Mouse (Mus musculus) forebrain, embryonic 12.5 days (tissue): ENCODE results near the gene Gm8909. TPM values are rescaled to one million over a fixed set of nuclear protein-coding genes. Genes with fewer than 3 reads are reported as not detected.
"Not testable (repeated sequence)": the region's sequence is repeated elsewhere in the genome, so short reads cannot be mapped to it uniquely, and the experiment has no call there.

Experiments
- ATAC-seq: fragments of 200-750 bp; cut with Nextera tagmentation; 2 replicates; pipeline ENCODE4 v1.8.0; 2017; ENCODE audit warnings: moderate TSS enrichment; ENCODE audit not compliant: low FRiP score
- H3K27ac ChIP-seq: fragments of 300-500 bp; sonication (generic); 2 replicates; pipeline ENCODE4 v1.5.1; 2016; ENCODE audit warnings: mild to moderate bottlenecking
- H3K27me3 ChIP-seq: fragments of 300-500 bp; sonication (generic); 2 replicates; pipeline ENCODE4 v1.6.1; 2016; ENCODE audit warnings: mild to moderate bottlenecking
- H3K36me3 ChIP-seq: fragments of 300-500 bp; sonication (generic); replicated peaks from 2 replicates; pipeline ENCODE4 v1.6.1; 2016; ENCODE audit warnings: mild to moderate bottlenecking
- H3K4me1 ChIP-seq: fragments of 300-500 bp; sonication (generic); 2 replicates; pipeline ENCODE4 v1.6.1; 2016
- H3K4me2 ChIP-seq: fragments of 300-500 bp; sonication (generic); 2 replicates; pipeline ENCODE4 v1.6.1; 2016; ENCODE audit warnings: mild to moderate bottlenecking, moderate library complexity
- H3K4me3 ChIP-seq: fragments of 300-500 bp; sonication (generic); replicated peaks from 2 replicates; pipeline ENCODE4 v1.5.1; 2016; ENCODE audit warnings: mild to moderate bottlenecking
- H3K9ac ChIP-seq: fragments of 300-500 bp; sonication (generic); 2 replicates; pipeline ENCODE4 v1.6.1; 2016; ENCODE audit warnings: mild to moderate bottlenecking
- H3K9me3 ChIP-seq: fragments of 300-500 bp; sonication (generic); 2 replicates; pipeline ENCODE4 v1.6.1; 2016
- WGBS: fragments of 180-500 bp; shearing (Covaris S2); methylation state at CpG from one replicate; pipeline ENCODE4 v1.1.7; 2016; 5-methylcytosine and 5-hydroxymethylcytosine counted together
- polyA plus RNA-seq: library from polyadenylated mRNA; unstranded; fragments of >200 nt; fragmentation: Nextera tagmentation; extraction: Ambion mirVana; gene quantifications from 2 replicates; pipeline ENCODE4 v1.2.1, GENCODE M21; 2016

Gene Gm8909
- polyA plus RNA-seq, 1 experiment from 2014 or later, result not detected

DNA sequence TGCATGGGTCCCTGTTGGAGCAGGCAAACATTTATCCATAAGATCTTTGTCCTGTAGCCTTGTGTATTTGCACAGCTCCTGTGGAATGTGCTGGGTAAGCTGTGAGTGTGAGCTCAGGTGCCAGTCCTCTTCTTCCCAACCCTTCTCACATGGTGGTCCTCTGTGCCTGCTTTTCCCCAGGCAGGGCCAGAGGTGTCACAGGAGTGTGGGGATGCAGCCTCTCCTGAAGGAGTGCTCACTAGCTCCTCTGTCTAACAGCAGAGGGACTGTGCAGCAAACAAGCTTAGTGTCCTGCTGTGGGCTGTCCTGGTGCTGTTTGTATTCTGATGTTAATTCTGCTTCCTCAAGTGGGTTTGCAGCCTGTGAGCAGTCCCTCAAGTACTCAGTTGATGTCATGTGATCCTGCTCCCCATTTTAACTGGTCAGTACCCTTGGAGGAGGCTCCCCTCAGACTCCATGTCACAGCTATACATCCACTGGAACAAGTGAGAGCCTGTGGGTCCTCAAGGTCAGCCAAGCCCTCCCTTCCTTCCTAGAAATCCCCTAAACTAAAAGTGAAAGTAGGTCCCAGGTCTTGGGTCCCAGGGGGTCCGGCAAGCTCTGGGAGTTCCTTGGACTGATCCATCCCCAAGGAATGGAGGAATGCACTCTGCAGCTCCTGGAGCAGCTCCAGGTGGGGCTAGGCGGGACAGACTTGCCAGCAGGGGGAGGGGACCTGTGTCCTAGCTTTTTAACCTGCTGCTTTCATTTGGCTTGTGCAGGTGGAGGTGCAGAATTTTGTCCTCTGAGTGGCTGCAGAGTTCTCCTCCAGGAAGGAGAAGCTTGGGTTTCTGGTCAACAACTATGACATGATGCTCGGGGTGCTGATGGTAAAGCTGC is 13.8 kb downstream of the Gm8909 start:
- no peaks in the 10 kb centered on the region for H3K9me3 ChIP-seq
- no peaks in the 10 kb centered on the region for H3K36me3 ChIP-seq
- no peak overlapping the region for H3K9ac ChIP-seq
- no peak overlapping the region for H3K27ac ChIP-seq
- no peak for ATAC-seq
- H3K27me3 ChIP-seq, result peaks cover 65% of the 10 kb centered on the region
- no peak overlapping the region for H3K4me3 ChIP-seq
- no peak overlapping the region for H3K4me2 ChIP-seq
- H3K4me1 ChIP-seq, result peaks cover 4% of the 10 kb centered on the region; the same call in 1 of the 2 replicates
- WGBS, result 17% methylated on average over 3 of the region's 3 CpGs

GRCm38 (mm10) chr17:36151200-36151599 is 17.1 kb downstream of the Gm8909 start:
- not testable (repeated sequence) for H3K9ac ChIP-seq, H3K9me3 ChIP-seq, ATAC-seq, H3K36me3 ChIP-seq, H3K4me3 ChIP-seq, H3K27ac ChIP-seq, H3K4me2 ChIP-seq, H3K4me1 ChIP-seq
- peaks cover 50% of the 10 kb centered on the region for H3K27me3 ChIP-seq
- WGBS, result 54% methylated on average over 4 of the region's 4 CpGs

DNA sequence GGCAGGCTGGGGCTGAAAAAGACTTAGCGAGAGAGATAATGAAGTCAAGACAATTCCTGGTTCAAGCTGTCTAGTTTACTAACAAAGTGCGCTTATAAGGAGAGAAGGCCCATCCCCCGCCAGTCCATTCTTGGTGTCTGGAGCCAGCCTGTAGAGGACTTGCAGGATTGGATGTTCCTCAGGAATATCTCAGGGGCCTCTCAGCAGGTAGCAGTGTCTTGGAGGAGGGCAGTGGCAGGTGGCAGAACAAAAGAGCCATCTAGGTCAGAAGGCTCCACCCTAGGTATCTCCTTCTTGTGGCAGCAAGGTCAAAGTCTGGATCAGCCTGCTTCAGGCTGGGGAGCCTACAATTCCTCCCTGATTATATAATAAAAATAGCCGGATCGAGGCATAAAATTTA is 19.9 kb downstream of the Gm8909 start:
- H3K4me1 ChIP-seq, ATAC-seq, H3K27ac ChIP-seq, H3K9me3 ChIP-seq, H3K36me3 ChIP-seq, H3K4me3 ChIP-seq, H3K9ac ChIP-seq, H3K4me2 ChIP-seq: not testable (repeated sequence)
- 70% methylated on average over 5 of the region's 5 CpGs for WGBS
- H3K27me3 ChIP-seq, result peaks cover 46% of the 10 kb centered on the region

DNA sequence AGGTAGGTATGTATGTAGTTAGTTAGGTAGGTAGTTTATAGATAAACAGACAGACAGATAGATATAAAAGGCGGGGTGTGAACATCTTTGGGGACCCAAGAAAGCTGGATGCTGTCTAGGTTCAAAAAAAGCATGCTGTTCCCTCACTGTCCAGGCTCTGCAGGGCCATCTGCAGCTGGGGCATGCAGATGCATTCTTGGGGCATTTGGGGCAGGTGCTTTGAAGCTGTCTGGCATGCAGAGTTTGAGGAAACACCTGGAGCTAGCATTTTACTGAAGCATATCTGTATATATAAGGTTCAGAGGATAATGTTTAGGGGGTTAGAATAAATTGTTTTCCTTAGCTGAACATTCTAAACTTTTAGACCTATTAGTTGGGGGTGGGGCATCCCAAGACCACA is 21.4 kb downstream of the Gm8909 start:
- H3K4me1 ChIP-seq, H3K9ac ChIP-seq, H3K27ac ChIP-seq, H3K4me3 ChIP-seq, H3K4me2 ChIP-seq, ATAC-seq, H3K9me3 ChIP-seq, H3K36me3 ChIP-seq: not testable (repeated sequence)
- H3K27me3 ChIP-seq, result peaks cover 47% of the 10 kb centered on the region
- 90% methylated on average over 1 of the region's 1 CpGs for WGBS

- not testable (repeated sequence) for ATAC-seq, H3K27ac ChIP-seq, H3K9ac ChIP-seq, H3K9me3 ChIP-seq, H3K36me3 ChIP-seq, H3K4me1 ChIP-seq
- peak overlapping the region; percentile 29 for H3K4me3 ChIP-seq
- H3K27me3 ChIP-seq, result peaks cover 54% of the 10 kb centered on the region
- H3K4me2 ChIP-seq, result peak overlapping the region; percentile 49
- 0% methylated on average over 13 of the region's 13 CpGs for WGBS
Observed at GRCm38 (mm10) chr17:36145861-36146156, 22.5 kb downstream of the Gm8909 start.

GRCm38 (mm10) chr17:36145111-36145860 is 23.1 kb downstream of the Gm8909 start:
- H3K9ac ChIP-seq, result no peak overlapping the region; the same call in 1 of the 2 replicates
- H3K27me3 ChIP-seq, result peaks cover 54% of the 10 kb centered on the region
- H3K4me2 ChIP-seq, result peak overlapping the region; percentile 49
- 1% methylated on average over 78 of the region's 78 CpGs for WGBS
- no peak for ATAC-seq
- no peaks in the 10 kb centered on the region for H3K9me3 ChIP-seq
- no peaks in the 10 kb centered on the region for H3K36me3 ChIP-seq
- H3K4me3 ChIP-seq, result peak overlapping the region; percentile 29
- H3K27ac ChIP-seq, result no peak overlapping the region
- H3K4me1 ChIP-seq, result peaks cover 7% of the 10 kb centered on the region

DNA sequence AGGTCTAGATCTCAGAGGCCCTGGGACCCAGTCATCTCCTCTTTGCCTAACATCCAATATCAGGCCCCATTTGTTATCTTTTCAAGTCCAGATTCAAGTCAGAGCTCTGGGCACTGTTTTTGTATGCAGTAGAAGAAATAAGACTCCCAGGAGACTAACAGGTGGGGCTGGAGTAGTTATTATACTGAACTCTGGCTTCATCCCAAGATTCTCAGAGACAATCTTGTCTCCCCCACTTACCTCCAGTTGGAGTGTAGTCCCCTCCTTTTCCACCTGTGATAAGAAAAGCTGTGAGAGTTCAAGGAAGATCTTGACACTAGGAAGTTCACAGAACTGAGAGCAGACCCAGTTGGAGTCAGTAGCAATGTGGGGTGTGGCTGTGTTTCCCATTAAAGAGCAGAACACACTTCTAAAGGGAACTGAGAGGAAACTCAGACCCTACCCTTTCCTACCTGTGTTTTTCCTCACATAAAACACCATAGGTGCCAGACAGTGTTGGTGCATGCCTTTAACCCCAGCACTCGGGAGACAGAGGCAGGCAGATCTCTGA is 32.0 kb downstream of the Gm8909 start:
- not testable (repeated sequence) for ATAC-seq, H3K9me3 ChIP-seq, H3K4me1 ChIP-seq, H3K27ac ChIP-seq, H3K9ac ChIP-seq, H3K36me3 ChIP-seq, H3K4me3 ChIP-seq, H3K4me2 ChIP-seq
- WGBS, result 84% methylated on average over 1 of the region's 1 CpGs
- peaks cover 22% of the 10 kb centered on the region for H3K27me3 ChIP-seq

GRCm38 (mm10) chr17:36135421-36136231 is 32.7 kb downstream of the Gm8909 start:
- not testable (repeated sequence) for H3K4me1 ChIP-seq, H3K27ac ChIP-seq, ATAC-seq, H3K4me3 ChIP-seq, H3K36me3 ChIP-seq, H3K4me2 ChIP-seq, H3K9ac ChIP-seq, H3K9me3 ChIP-seq
- H3K27me3 ChIP-seq, result peaks cover 23% of the 10 kb centered on the region

DNA sequence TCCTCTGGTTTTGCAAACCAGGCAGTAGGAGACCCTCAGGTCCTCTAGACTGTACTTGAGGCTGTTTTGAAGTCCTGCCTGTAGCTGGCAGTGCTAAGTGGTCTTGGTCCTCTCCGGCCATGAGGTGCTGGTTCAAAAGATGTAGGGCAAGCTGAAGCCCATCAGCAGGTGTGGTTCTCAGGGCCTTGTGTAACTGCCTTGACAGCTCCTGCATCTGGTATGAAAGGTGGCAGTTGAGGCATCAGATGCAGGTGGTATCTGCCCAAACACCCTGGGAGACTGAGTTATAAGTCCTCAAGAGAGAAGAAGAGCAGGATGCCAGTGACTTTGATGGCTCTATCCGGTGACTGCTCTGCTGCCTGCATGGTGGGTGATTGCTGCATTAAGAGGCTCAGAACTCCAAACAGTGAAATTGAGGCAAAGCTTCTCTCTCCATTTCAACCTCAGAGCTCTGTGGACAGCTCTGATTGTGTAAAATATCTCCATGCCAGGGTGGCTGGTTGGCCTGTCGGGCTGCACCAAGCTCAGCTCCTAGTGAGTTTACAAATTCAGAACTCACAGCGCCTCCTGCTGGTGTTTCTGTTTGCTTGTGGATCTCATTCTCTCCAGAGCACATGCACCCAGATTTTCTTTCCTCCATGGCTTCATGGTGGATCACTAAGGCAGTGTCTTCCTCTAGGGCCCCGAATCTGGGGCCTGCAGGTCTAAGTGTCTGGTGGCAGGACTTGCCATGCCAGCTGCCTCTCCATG is 36.6 kb downstream of the Gm8909 start:
- ATAC-seq, result no peak
- Histone ChIP-seq H3K9ac (no peak overlapping the region), H3K27ac (no peak overlapping the region), H3K4me3 (no peak overlapping the region), H3K27me3 (peaks cover 25% of the 10 kb centered on the region), H3K4me2 (no peak overlapping the region), H3K9me3 (no peaks in the 10 kb centered on the region), H3K36me3 (no peaks in the 10 kb centered on the region), H3K4me1 (no peaks in the 10 kb centered on the region)
- WGBS, result 65% methylated on average over 5 of the region's 5 CpGs

DNA sequence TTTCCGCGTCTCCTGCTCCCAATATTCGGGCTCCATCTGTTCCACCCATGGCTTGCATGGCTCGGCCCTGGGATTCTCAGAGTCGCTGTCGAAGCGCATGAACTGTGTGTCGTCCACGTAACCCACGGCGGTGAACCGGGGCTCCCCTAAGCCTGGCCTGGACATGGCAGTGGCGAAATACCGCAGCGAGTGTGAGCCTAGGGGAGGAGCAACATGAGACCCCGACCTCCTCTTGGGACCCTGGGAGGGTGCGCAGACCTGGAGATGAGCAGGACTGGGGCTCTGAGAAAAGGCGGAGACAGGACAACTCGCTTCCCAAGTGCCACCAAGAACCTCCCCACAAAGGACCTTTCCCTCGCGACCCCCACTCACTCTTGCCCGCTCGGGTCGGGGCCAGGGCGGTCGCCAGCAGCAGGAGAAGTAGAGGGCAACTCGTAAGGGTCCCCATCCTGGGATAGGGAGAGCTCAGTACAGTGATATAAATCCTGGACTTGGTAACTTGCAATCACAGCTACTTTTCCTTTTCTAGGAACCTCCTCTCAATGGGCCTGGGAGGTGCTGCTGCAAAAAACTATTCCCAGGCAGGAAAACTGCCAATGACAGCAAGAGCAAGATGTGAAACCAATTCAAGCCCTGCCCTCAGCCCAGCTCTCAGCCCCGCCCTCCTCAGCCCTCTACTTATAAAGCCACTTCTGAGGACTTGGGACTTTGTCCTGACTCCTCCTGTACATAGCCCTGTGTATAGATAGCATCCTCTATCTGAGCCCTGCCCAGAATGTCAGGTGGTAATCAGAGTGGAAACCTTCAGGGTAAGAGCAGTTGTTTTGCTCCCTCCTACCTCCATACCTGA is 39.1 kb downstream of the Gm8909 start, which contains the start of gene Gm7030:
TSS of gene Gm7030 (minus strand) at position 458 of the 850 bp plus-strand sequence.
- not testable (repeated sequence) for H3K4me1 ChIP-seq, H3K4me2 ChIP-seq, H3K9me3 ChIP-seq, H3K36me3 ChIP-seq, H3K27ac ChIP-seq, H3K4me3 ChIP-seq, ATAC-seq, H3K9ac ChIP-seq
- H3K27me3 ChIP-seq, result peaks cover 22% of the 10 kb centered on the region
- WGBS, result 27% methylated on average over 28 of the region's 28 CpGs

DNA sequence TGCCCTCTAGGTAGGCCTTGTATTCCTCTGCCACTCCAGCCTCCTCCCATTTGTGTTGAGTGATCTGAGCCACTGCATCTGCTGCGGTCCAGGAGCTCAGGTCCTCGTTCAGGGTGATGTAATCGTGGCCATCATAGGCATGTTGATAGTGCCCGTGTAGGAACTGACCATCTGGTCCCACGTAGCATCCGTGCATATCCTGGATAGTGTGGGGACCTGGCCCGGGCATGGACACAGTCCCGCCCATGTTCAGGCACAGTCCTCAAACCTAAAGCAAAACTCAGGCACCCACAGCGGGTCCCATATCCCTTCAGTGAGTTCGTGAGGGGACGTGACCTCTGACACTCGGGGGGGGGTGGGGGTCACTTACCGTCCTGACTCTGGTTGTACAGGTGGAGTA is 39.8 kb downstream of the Gm8909 start:
- H3K4me3 ChIP-seq, H3K9me3 ChIP-seq, H3K9ac ChIP-seq, ATAC-seq, H3K27ac ChIP-seq, H3K36me3 ChIP-seq, H3K4me1 ChIP-seq, H3K4me2 ChIP-seq: not testable (repeated sequence)
- 66% methylated on average over 12 of the region's 13 CpGs for WGBS
- peaks cover 24% of the 10 kb centered on the region for H3K27me3 ChIP-seq
